In genomic region chr7:136814751-136815150, GRCm38 (mm10) we compare ENCODE assay signal across 24 mouse cellular contexts.
DNase-seq lines count a peak whose midpoint lies in the region; ATAC-seq and TF ChIP-seq lines count a peak whose summit lies in the region.
"Had no signal": no experiment of that assay in that cellular context is flagged by ENCODE, and none has a peak within 500 bp of the region (broad histone marks: within the 10 kb centered on the region; RNA-seq: fewer than 3 reads in every experiment).

No protein-coding gene starts in this region.

- TF ChIP-seq CTCF in hindbrain, postnatal 0 days (IDR thresholded peaks at IDR 0.05; ENCODE audit: low read depth): no peak

- no peak overlapping the region for H3K4me2 ChIP-seq in forebrain, embryonic 11.5 days (ENCODE audit: low read depth, low read length, severe bottlenecking)
- no peak overlapping the region for H3K4me2 ChIP-seq in forebrain, embryonic 14.5 days (ENCODE audit: low read length)
- no peak overlapping the region for H3K4me2 ChIP-seq in hindbrain, postnatal 0 days (ENCODE audit: low read depth, low read length)
- H3K4me2 ChIP-seq: embryonic facial prominence, embryonic 12.5 days; forebrain, embryonic 12.5 days; forebrain, embryonic 15.5 days had no signal

- peak; percentile 18 for DNase-seq in adrenal gland, adult 2 months
- no peak for DNase-seq in adrenal gland, postnatal 4 days (ENCODE audit: low spot score in 2 of 2)
- peak; percentile 5 for DNase-seq in adrenal gland, postnatal 25 days
- no peak for DNase-seq in adrenal gland, adult 18-20 months (ENCODE audit: low spot score in 2 of 2)
- peak; percentile 26 for DNase-seq in forebrain, embryonic 11.5 days (ENCODE audit: low spot score)
- DNase-seq in forebrain, embryonic 14.5 days (ENCODE audit: low spot score): no peak
- no peak for DNase-seq in hindbrain, embryonic 10.5 days (ENCODE audit: low spot score)
- DNase-seq in hindbrain, postnatal 0 days (ENCODE audit: low spot score): no peak
- DNase-seq: B cell, adult 2 months; cerebellum, adult 11-12 months; cerebellum, adult 2 months; cerebellum, adult 9-10 months; cerebellum, postnatal 10 days; cerebellum, postnatal 25 days; forebrain, postnatal 0 days had no signal

- H3K9me3 ChIP-seq in forebrain, embryonic 11.5 days (ENCODE audit: control insufficient read depth, low read length): no peaks in the 10 kb centered on the region
- H3K9me3 ChIP-seq in forebrain, embryonic 14.5 days (replicated peaks; ENCODE audit: control insufficient read depth, low read length): no peaks in the 10 kb centered on the region
- no peaks in the 10 kb centered on the region for H3K9me3 ChIP-seq in hindbrain, embryonic 10.5 days
- H3K9me3 ChIP-seq in hindbrain, postnatal 0 days (ENCODE audit: low read length): no peaks in the 10 kb centered on the region
- H3K9me3 ChIP-seq: embryonic facial prominence, embryonic 10.5 days; embryonic facial prominence, embryonic 12.5 days; forebrain, embryonic 12.5 days; forebrain, embryonic 15.5 days had no signal

- WGBS in forebrain, embryonic 11.5 days: 87% methylated on average over 6 of the region's 6 CpGs
- WGBS in forebrain, embryonic 14.5 days: 92% methylated on average over 6 of the region's 6 CpGs
- 74% methylated on average over 6 of the region's 6 CpGs for WGBS in hindbrain, embryonic 10.5 days
- 82% methylated on average over 6 of the region's 6 CpGs for WGBS in hindbrain, postnatal 0 days

- no peaks in the 10 kb centered on the region for H3K27me3 ChIP-seq in forebrain, embryonic 11.5 days (ENCODE audit: control insufficient read depth, insufficient read depth, low read length)
- H3K27me3 ChIP-seq in forebrain, embryonic 14.5 days (replicated peaks; ENCODE audit: control insufficient read depth, insufficient read depth, low read length): no peaks in the 10 kb centered on the region
- H3K27me3 ChIP-seq in hindbrain, embryonic 10.5 days (ENCODE audit: insufficient read depth, poor library complexity, severe bottlenecking): no peaks in the 10 kb centered on the region; the same call in 1 of the 2 replicates
- H3K27me3 ChIP-seq in hindbrain, postnatal 0 days (ENCODE audit: insufficient read depth, low read length): no peaks in the 10 kb centered on the region
- H3K27me3 ChIP-seq: CH12.LX; embryonic facial prominence, embryonic 12.5 days; forebrain, embryonic 12.5 days; forebrain, embryonic 15.5 days; Patski had no signal

- no peak overlapping the region for H3K27ac ChIP-seq in forebrain, embryonic 11.5 days (ENCODE audit: low read depth, low read length)
- H3K27ac ChIP-seq in forebrain, embryonic 14.5 days (ENCODE audit: low read depth, low read length): no peak overlapping the region
- 0 out of 2 replicates have a peak overlapping the region, but pooled peaks have one; percentile 35 for H3K27ac ChIP-seq in hindbrain, embryonic 10.5 days
- no peak overlapping the region for H3K27ac ChIP-seq in hindbrain, postnatal 0 days
- H3K27ac ChIP-seq: embryonic facial prominence, embryonic 10.5 days; embryonic facial prominence, embryonic 12.5 days; forebrain, embryonic 12.5 days; forebrain, embryonic 15.5 days had no signal

- H3K4me3 ChIP-seq in forebrain, embryonic 11.5 days (ENCODE audit: low read depth, low read length): no peak overlapping the region
- H3K4me3 ChIP-seq in forebrain, embryonic 14.5 days (ENCODE audit: low read depth, low read length): no peak overlapping the region
- no peak overlapping the region for H3K4me3 ChIP-seq in hindbrain, embryonic 10.5 days
- H3K4me3 ChIP-seq in hindbrain, postnatal 0 days (ENCODE audit: low read length): no peak overlapping the region
- H3K4me3 ChIP-seq: embryonic facial prominence, embryonic 10.5 days; embryonic facial prominence, embryonic 12.5 days; forebrain, embryonic 12.5 days; forebrain, embryonic 15.5 days had no signal

- no peaks in the 10 kb centered on the region for H3K36me3 ChIP-seq in forebrain, embryonic 11.5 days (ENCODE audit: control insufficient read depth, insufficient read depth, low read length)
- no peaks in the 10 kb centered on the region for H3K36me3 ChIP-seq in forebrain, embryonic 14.5 days (ENCODE audit: control insufficient read depth, insufficient read depth, low read length)
- H3K36me3 ChIP-seq in hindbrain, embryonic 10.5 days: no peaks in the 10 kb centered on the region
- H3K36me3 ChIP-seq in hindbrain, postnatal 0 days (ENCODE audit: insufficient read depth, low read length): no peaks in the 10 kb centered on the region
- H3K36me3 ChIP-seq: embryonic facial prominence, embryonic 10.5 days; embryonic facial prominence, embryonic 12.5 days; forebrain, embryonic 12.5 days; forebrain, embryonic 15.5 days; G1E had no signal

- ATAC-seq in forebrain, embryonic 11.5 days (replicated peaks; ENCODE audit: low FRiP score): no peak
- ATAC-seq in forebrain, embryonic 14.5 days: no peak
- no peak for ATAC-seq in hindbrain, postnatal 0 days
- ATAC-seq: activated CD4-positive, CD25-positive, alpha-beta regulatory T cell, adult 4 months; CD4-positive, CD25-positive, alpha-beta regulatory T cell, adult 4 months; forebrain, embryonic 15.5 days; forebrain, postnatal 0 days; Patski had no signal

- no peak overlapping the region for H3K9ac ChIP-seq in forebrain, embryonic 11.5 days (ENCODE audit: low read length)
- H3K9ac ChIP-seq in forebrain, embryonic 14.5 days (ENCODE audit: low read length): no peak overlapping the region
- no peak overlapping the region for H3K9ac ChIP-seq in hindbrain, postnatal 0 days (replicated peaks; ENCODE audit: low read length)
- H3K9ac ChIP-seq: embryonic facial prominence, embryonic 12.5 days; forebrain, embryonic 12.5 days; forebrain, embryonic 15.5 days; forebrain, postnatal 0 days had no signal

- no peaks in the 10 kb centered on the region for H3K4me1 ChIP-seq in forebrain, embryonic 11.5 days (replicated peaks; ENCODE audit: control insufficient read depth, insufficient read depth, low read length)
- no peaks in the 10 kb centered on the region for H3K4me1 ChIP-seq in forebrain, embryonic 14.5 days (ENCODE audit: control insufficient read depth, insufficient read depth, low read length)
- H3K4me1 ChIP-seq in hindbrain, embryonic 10.5 days (replicated peaks): 0 out of 2 replicates have a peak, but pooled peaks cover 5% of the 10 kb centered on the region
- no peaks in the 10 kb centered on the region for H3K4me1 ChIP-seq in hindbrain, postnatal 0 days (ENCODE audit: insufficient read depth, low read length)
- H3K4me1 ChIP-seq: embryonic facial prominence, embryonic 12.5 days; forebrain, embryonic 12.5 days; forebrain, embryonic 15.5 days had no signal

Comparison
In these comparisons a context has a peak if more than half of its experiments do, and no peak if none do; other contexts are left out.
1. DNase-seq: peak in adrenal gland, adult 2 months (single experiment), adrenal gland, postnatal 25 days (single experiment) and forebrain, embryonic 11.5 days (single experiment); none in adrenal gland, postnatal 4 days (0 of 2), adrenal gland, adult 18-20 months (0 of 2), forebrain, embryonic 14.5 days (single experiment), hindbrain, embryonic 10.5 days (single experiment) and hindbrain, postnatal 0 days (single experiment).